Mouse (Mus musculus) sigmoid colon, adult 10 weeks (tissue): ENCODE measurements around the gene Vmn2r10. TPM values are rescaled to one million over a fixed set of nuclear protein-coding genes. Genes with fewer than 3 reads are reported as not detected.

Experiments
- polyA plus RNA-seq: library from polyadenylated mRNA; stranded (reverse); fragments of 350-450 nt; fragmentation: Illumina TruSeq; extraction: RNeasy Lipid Tissue Mini Kit (QIAGEN cat#74804); gene quantifications from one replicate; pipeline ENCODE4 v1.2.3, GENCODE M21; 2014; ENCODE audit warnings: low read depth, low replicate concordance

Gene Vmn2r10
- polyA plus RNA-seq, result not detected

DNA sequence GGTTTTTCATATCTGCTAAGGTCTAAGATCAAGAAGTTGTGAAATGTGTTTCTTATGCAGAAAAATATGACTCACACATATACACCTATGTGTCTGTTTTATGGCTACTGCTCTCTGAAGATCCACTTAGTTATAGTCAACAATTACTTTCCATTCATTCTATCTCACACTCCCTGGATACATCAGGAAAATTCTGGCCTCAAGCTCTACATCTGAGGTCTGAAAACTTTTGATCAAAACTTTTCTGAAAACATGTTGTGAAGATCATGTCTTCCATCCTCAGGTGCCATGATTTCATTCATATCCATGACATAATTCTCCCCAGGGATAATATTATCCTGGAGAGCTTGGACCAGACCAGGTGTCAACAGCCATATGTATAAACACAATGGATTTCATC, at the start of gene Vmn2r10:
Vmn2r10 (minus strand) TSS at position 101 of the 400 bp plus-strand sequence.

Other genes with a start within 250 kb of the Vmn2r10 start
- gene Rnf212, start 231.5 kb downstream of the Vmn2r10 start, polyA plus RNA-seq, result 10.8 TPM
- not detected for gene Tmed11, start 211.2 kb downstream of the Vmn2r10 start, polyA plus RNA-seq
- gene Vmn2r8, start 197.7 kb downstream of the Vmn2r10 start, polyA plus RNA-seq, result not detected
- not detected for gene Vmn2r9, start 153.9 kb downstream of the Vmn2r10 start, polyA plus RNA-seq
- gene Vmn2r11, start 53.0 kb upstream of the Vmn2r10 start, polyA plus RNA-seq, result not detected
- not detected for gene Vmn2r12, start 91.4 kb upstream of the Vmn2r10 start, polyA plus RNA-seq
- not detected for gene Vmn2r13, start 185.7 kb upstream of the Vmn2r10 start, polyA plus RNA-seq
- not detected for gene Vmn2r14, start 218.2 kb upstream of the Vmn2r10 start, polyA plus RNA-seq